Mouse (Mus musculus) neural tube, embryonic 13.5 days (tissue): Measurements from ENCODE around the gene Mob3a. TPM values are rescaled to one million over a fixed set of nuclear protein-coding genes. Genes with fewer than 3 reads are reported as not detected.

Experiments
- ATAC-seq: fragments of 200-750 bp; cut with Nextera tagmentation; 2 replicates; pipeline ENCODE4 v1.8.0; 2017; ENCODE audit warnings: low read depth, mild to moderate bottlenecking, moderate TSS enrichment, moderate library complexity
- H3K27ac ChIP-seq: fragments of 300-500 bp; sonication (generic); replicated peaks from 2 replicates; pipeline ENCODE4 v1.5.1; 2015; ENCODE audit warnings: moderate library complexity, mild to moderate bottlenecking, inconsistent platforms
- H3K27me3 ChIP-seq: fragments of 300-500 bp; sonication (generic); 2 replicates; pipeline ENCODE4 v1.6.1; 2015; ENCODE audit warnings: mild to moderate bottlenecking, inconsistent platforms
- H3K36me3 ChIP-seq: fragments of 300-500 bp; sonication (generic); 2 replicates; pipeline ENCODE4 v1.6.1; 2015; ENCODE audit warnings: mild to moderate bottlenecking, inconsistent platforms
- H3K4me1 ChIP-seq: fragments of 300-500 bp; sonication (generic); replicated peaks from 2 replicates; pipeline ENCODE4 v1.6.1; 2015; ENCODE audit warnings: inconsistent platforms
- H3K4me2 ChIP-seq: fragments of 300-500 bp; sonication (generic); 2 replicates; pipeline ENCODE4 v1.6.1; 2015; ENCODE audit warnings: inconsistent platforms, mild to moderate bottlenecking, moderate library complexity
- H3K4me3 ChIP-seq: fragments of 300-500 bp; sonication (generic); 2 replicates; pipeline ENCODE4 v1.5.1; 2015; ENCODE audit warnings: mild to moderate bottlenecking, inconsistent platforms
- H3K9ac ChIP-seq: fragments of 300-500 bp; sonication (generic); 2 replicates; pipeline ENCODE4 v1.6.1; 2015; ENCODE audit warnings: moderate library complexity, mild to moderate bottlenecking, inconsistent platforms
- H3K9me3 ChIP-seq: fragments of 300-500 bp; sonication (generic); 2 replicates; pipeline ENCODE4 v1.6.1; 2016; ENCODE audit warnings: inconsistent platforms
- WGBS: fragments of 180-500 bp; shearing (Covaris S2); methylation state at CpG from one replicate; pipeline ENCODE4 v1.1.7; 2015; 5-methylcytosine and 5-hydroxymethylcytosine counted together
- polyA plus RNA-seq: library from polyadenylated mRNA; unstranded; fragments of >200 nt; fragmentation: Nextera tagmentation; extraction: Ambion mirVana; gene quantifications from 2 replicates; pipeline ENCODE4 v1.2.1, GENCODE M21; 2015

Mob3a gene
- polyA plus RNA-seq, 1 experiment from 2014 or later, result 46.4 TPM

DNA sequence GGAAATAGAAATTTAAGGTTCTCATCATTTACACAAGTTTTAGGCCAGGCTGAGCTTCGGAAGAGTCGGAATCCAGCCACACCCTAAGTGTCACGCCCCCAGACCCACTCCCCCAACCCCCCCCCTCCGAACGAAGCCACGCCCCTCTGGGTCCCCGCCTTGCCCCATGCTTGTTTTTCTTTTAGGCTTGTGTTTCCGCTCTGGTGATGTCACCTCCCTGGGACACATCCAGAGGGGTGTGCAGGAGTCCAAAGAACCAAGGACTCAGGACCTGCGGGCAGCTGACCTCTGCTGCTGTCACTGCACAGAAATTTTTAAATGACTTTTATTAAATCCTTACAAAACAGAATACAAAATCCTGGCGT, 36.8 kb downstream of the Mob3a start:
- no peak overlapping the region for H3K9ac ChIP-seq
- H3K27ac ChIP-seq, result peak overlapping the region; percentile 43
- H3K4me1 ChIP-seq, result peaks cover 36% of the 10 kb centered on the region
- WGBS, result 16% methylated on average over 10 of the region's 10 CpGs
- peaks cover 49% of the 10 kb centered on the region for H3K36me3 ChIP-seq
- H3K4me3 ChIP-seq, result no peak overlapping the region
- 0 out of 2 replicates have a peak, but pooled peaks have one; percentile 5 for ATAC-seq
- H3K9me3 ChIP-seq, result no peaks in the 10 kb centered on the region
- H3K4me2 ChIP-seq, result no peak overlapping the region
- H3K27me3 ChIP-seq, result no peaks in the 10 kb centered on the region

DNA sequence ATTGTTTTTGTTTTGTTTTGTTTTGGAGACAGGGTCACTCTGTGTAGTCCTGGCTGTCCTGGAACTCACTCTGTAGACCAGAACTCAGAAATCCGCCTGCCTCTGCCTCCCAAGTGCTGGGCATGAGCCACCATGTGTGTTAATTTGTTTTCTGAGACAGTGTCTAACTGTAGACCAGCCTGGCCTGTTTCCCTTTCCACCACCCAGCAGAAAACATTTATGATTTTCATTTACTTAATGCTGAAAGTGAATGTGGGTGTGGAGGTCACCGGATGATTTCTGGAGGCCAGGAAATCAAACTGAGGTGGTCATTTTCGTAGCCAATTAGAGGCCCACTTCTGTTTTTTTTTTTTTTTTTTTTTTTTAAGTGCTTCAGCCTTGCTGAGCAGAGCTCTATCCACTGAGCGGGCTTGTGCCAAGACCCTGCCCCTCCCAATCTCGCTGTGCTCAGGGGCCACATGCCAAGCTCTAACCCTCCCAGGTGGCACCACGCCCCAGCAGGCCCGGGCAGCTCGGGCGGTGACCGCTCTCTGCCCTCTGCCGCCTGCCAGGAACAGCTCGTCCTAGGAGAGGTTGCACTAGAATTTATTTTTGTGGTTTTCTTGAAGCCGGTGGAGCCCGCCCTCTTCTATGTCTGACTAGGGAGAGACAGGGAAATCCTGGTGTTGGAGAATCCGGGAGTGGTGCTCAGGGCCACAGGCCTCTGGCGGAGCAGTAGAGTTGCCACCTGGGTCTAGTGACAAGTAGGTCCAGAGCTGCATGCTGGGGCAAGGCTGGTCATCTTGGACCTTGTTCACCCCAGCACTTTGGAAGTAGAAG, 37.4 kb downstream of the Mob3a start:
- H3K27ac ChIP-seq, result peak overlapping the region; percentile 43
- H3K4me1 ChIP-seq, result peaks cover 33% of the 10 kb centered on the region
- H3K4me3 ChIP-seq, result no peak overlapping the region
- WGBS, result 45% methylated on average over 16 of the region's 16 CpGs
- H3K36me3 ChIP-seq, result peaks cover 43% of the 10 kb centered on the region
- ATAC-seq, result 0 out of 2 replicates have a peak, but pooled peaks have one; percentile 7
- H3K4me2 ChIP-seq, result 0 out of 2 replicates have a peak overlapping the region, but pooled peaks have one; percentile 11
- H3K9ac ChIP-seq, result no peak overlapping the region
- no peaks in the 10 kb centered on the region for H3K27me3 ChIP-seq
- H3K9me3 ChIP-seq, result no peaks in the 10 kb centered on the region

- peaks cover 36% of the 10 kb centered on the region for H3K36me3 ChIP-seq
- no peak overlapping the region for H3K4me3 ChIP-seq
- ATAC-seq, result no peak
- H3K9me3 ChIP-seq, result no peaks in the 10 kb centered on the region
- 57% methylated on average over 5 of the region's 5 CpGs for WGBS
- H3K9ac ChIP-seq, result no peak overlapping the region
- no peak overlapping the region for H3K4me2 ChIP-seq
- H3K27ac ChIP-seq, result no peak overlapping the region
- peaks cover 38% of the 10 kb centered on the region for H3K4me1 ChIP-seq
- H3K27me3 ChIP-seq, result no peaks in the 10 kb centered on the region
These were observed 38.1 kb downstream of the Mob3a start for GRCm38 (mm10) chr10:80663485-80664196.

DNA sequence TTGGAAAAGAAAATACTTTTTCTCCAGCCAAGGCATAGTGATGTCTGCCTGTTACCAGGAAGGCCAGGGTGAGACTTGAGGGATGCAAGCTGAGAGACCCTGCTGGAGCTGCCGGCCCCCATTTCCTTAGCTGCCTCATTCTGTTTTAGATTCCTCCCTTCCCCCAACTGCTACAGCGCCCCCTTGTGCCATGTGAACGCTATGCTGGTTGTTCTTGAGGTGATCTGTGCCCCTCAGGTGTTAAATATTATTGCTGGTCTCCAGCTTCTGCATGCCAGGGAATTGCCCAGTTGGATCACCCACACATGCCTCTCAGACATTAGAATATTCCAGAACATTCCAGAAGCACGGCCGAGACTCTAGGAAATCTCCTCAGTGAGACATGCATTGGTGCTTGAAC, 40.6 kb downstream of the Mob3a start:
- Histone ChIP-seq H3K9me3 (no peaks in the 10 kb centered on the region), H3K4me1 (peaks cover 39% of the 10 kb centered on the region), H3K27me3 (no peaks in the 10 kb centered on the region), H3K4me3 (no peak overlapping the region), H3K4me2 (no peak overlapping the region), H3K36me3 (peaks cover 11% of the 10 kb centered on the region), H3K27ac (no peak overlapping the region), H3K9ac (no peak overlapping the region)
- ATAC-seq, result no peak
- 40% methylated on average over 5 of the region's 5 CpGs for WGBS

DNA sequence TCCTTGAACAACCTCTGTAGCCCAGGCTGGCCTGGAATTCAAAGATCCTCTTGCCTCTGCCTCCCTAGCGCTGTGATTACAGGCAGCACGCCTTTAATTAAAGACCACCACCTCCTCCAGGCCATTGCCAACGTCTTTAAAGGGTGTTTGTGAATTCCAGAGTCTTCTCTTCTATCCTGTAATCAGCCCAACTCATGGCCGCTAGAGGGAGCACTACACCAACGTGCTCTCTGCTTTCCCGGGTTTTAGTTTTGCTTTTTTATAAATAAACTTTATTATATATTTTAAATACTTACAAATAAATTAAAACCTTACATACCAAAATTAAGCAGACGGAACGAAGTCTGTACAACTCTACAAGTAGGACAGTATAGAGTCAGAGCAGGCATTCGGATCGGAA, 42.6 kb downstream of the Mob3a start:
- H3K9me3 ChIP-seq, result no peaks in the 10 kb centered on the region
- 16% methylated on average over 10 of the region's 10 CpGs for WGBS
- 0 out of 2 replicates have a peak overlapping the region, but pooled peaks have one; percentile 13 for H3K4me3 ChIP-seq
- no peak overlapping the region for H3K9ac ChIP-seq
- ATAC-seq, result no peak
- 0 out of 2 replicates have a peak overlapping the region, but pooled peaks have one; percentile 25 for H3K4me2 ChIP-seq
- H3K36me3 ChIP-seq, result no peaks in the 10 kb centered on the region
- H3K27ac ChIP-seq, result no peak overlapping the region
- H3K27me3 ChIP-seq, result no peaks in the 10 kb centered on the region
- peaks cover 37% of the 10 kb centered on the region for H3K4me1 ChIP-seq

DNA sequence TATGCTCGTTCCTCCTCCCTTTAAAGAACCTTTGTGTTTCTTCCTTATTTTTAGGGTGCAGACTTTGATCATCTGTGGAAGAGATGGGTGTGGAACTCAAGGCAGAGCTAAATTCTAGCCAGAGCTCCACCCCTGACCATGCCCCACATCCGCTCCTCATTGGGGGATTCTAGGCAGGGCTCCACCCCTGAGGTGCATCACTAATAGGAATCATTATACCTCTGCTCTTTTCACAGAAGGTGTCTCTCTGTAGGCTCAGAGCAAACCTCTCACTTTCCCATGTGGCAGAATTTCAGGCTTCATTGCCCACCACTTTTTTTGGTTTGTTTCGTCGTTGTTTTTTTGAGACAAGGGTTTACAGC, 43.0 kb downstream of the Mob3a start:
- Histone ChIP-seq H3K4me1 (peaks cover 39% of the 10 kb centered on the region), H3K4me3 (no peak overlapping the region), H3K9me3 (no peaks in the 10 kb centered on the region), H3K9ac (no peak overlapping the region), H3K4me2 (0 out of 2 replicates have a peak overlapping the region, but pooled peaks have one; percentile 25), H3K27ac (no peak overlapping the region), H3K27me3 (no peaks in the 10 kb centered on the region), H3K36me3 (no peaks in the 10 kb centered on the region)
- no peak for ATAC-seq
- WGBS, result 62% methylated on average over 4 of the region's 4 CpGs

- Histone ChIP-seq H3K9me3 (no peaks in the 10 kb centered on the region), H3K4me2 (no peak overlapping the region), H3K27me3 (no peaks in the 10 kb centered on the region), H3K4me3 (no peak overlapping the region), H3K4me1 (peaks cover 39% of the 10 kb centered on the region), H3K27ac (no peak overlapping the region), H3K9ac (no peak overlapping the region), H3K36me3 (no peaks in the 10 kb centered on the region)
- 79% methylated on average over 14 of the region's 14 CpGs for WGBS
- no peak for ATAC-seq
These were observed 43.5 kb downstream of the Mob3a start for GRCm38 (mm10) chr10:80658194-80658840.

GRCm38 (mm10) chr10:80656863-80657623, 44.7 kb downstream of the Mob3a start, which contains the start of gene Btbd2:
TSS of gene Btbd2 (minus strand) at chr10:80657071.
- H3K4me1 ChIP-seq, result peaks cover 47% of the 10 kb centered on the region
- H3K27ac ChIP-seq, result peak within 1 kb of the TSS; percentile 95
- H3K9me3 ChIP-seq, result no peaks in the 10 kb centered on the region
- no peaks in the 10 kb centered on the region for H3K27me3 ChIP-seq
- ATAC-seq, result peak; percentile 54
- peak within 1 kb of the TSS; percentile 95 for H3K9ac ChIP-seq
- H3K36me3 ChIP-seq, result peaks cover 4% of the 10 kb centered on the region
- WGBS, result 19% methylated on average over 15 of the region's 15 CpGs
- peak within 1 kb of the TSS; percentile 77 for H3K4me3 ChIP-seq
- H3K4me2 ChIP-seq, result peak within 1 kb of the TSS; percentile 95

- Histone ChIP-seq H3K9me3 (no peaks in the 10 kb centered on the region), H3K4me2 (peak overlapping the region; percentile 95), H3K27ac (peak overlapping the region; percentile 95), H3K4me3 (peak overlapping the region; percentile 77), H3K36me3 (peaks cover 7% of the 10 kb centered on the region), H3K27me3 (no peaks in the 10 kb centered on the region), H3K4me1 (peaks cover 49% of the 10 kb centered on the region), H3K9ac (peak overlapping the region; percentile 95)
- peak; percentile 89 for ATAC-seq
- WGBS, result 1% methylated on average over 66 of the region's 72 CpGs
These were observed 45.5 kb downstream of the Mob3a start for GRCm38 (mm10) chr10:80656130-80656862.

DNA sequence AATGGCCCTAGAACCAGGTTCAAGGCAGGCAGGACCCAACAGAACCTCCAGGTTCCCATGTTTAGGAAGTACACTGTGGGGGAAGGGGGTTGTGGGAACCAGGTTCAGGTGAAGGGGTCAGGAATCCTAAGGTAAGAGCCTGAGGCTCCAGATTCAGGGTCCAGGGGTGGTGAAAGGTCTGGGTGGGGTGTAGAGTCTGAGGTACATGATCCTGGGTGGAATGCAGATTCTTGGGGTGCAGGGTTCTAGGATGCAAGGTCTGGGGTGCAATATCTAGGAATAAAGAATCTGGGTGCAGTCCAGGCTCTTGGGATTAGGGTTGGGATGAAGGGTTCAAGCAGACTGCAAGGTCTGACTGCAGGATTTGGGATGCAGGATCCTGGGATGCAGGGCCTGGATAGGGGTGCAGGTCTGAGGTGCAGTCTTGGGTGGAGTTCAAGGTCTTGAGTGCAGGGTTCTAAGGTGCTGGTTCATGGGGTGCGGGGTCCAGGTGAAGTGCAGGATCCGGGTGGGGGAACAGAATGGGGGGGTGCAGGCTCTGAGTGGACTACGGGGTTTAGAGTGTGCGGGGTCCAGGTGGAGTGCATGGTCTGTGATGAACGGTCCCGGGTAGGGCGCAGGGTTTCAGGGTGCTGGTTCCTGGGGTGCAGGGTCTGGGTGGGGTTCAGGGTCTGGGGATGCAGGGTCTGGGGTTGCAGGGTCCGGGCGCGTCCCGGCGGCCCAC, 46.2 kb downstream of the Mob3a start:
- ATAC-seq, result peak; percentile 51
- peak overlapping the region; percentile 95 for H3K4me2 ChIP-seq
- peaks cover 49% of the 10 kb centered on the region for H3K4me1 ChIP-seq
- H3K36me3 ChIP-seq, result peaks cover 7% of the 10 kb centered on the region
- H3K9me3 ChIP-seq, result no peaks in the 10 kb centered on the region
- 2% methylated on average over 11 of the region's 12 CpGs for WGBS
- peak overlapping the region; percentile 95 for H3K9ac ChIP-seq
- peak overlapping the region; percentile 84 for H3K27ac ChIP-seq
- H3K27me3 ChIP-seq, result no peaks in the 10 kb centered on the region
- peak overlapping the region; percentile 77 for H3K4me3 ChIP-seq
